Mouse (Mus musculus) heart, embryonic 13.5 days (tissue): ENCODE data around the gene Rpl27. TPM values are rescaled to one million over a fixed set of nuclear protein-coding genes. Genes with fewer than 3 reads are reported as not detected.

Source experiments
- ATAC-seq: fragments of 200-750 bp; cut with Nextera tagmentation; 2 replicates; pipeline ENCODE4 v1.8.0; 2017; ENCODE audit warnings: moderate TSS enrichment; ENCODE audit not compliant: insufficient number of reproducible peaks, low FRiP score, low TSS enrichment; ENCODE audit errors: extremely low read depth
- H3K27ac ChIP-seq: fragments of 300-500 bp; sonication (generic); replicated peaks from 2 replicates; pipeline ENCODE4 v1.5.1; 2015; ENCODE audit warnings: moderate library complexity, mild to moderate bottlenecking, inconsistent platforms
- H3K27me3 ChIP-seq: fragments of 300-500 bp; sonication (generic); replicated peaks from 2 replicates; pipeline ENCODE4 v1.6.1; 2015; ENCODE audit warnings: mild to moderate bottlenecking, inconsistent platforms
- H3K36me3 ChIP-seq: fragments of 300-500 bp; sonication (generic); 2 replicates; pipeline ENCODE4 v1.6.1; 2015; ENCODE audit warnings: mild to moderate bottlenecking, inconsistent platforms
- H3K4me1 ChIP-seq: fragments of 300-500 bp; sonication (generic); 2 replicates; pipeline ENCODE4 v1.6.1; 2015; ENCODE audit warnings: inconsistent platforms
- H3K4me2 ChIP-seq: fragments of 300-500 bp; sonication (generic); 2 replicates; pipeline ENCODE4 v1.6.1; 2015; ENCODE audit warnings: inconsistent platforms, mild to moderate bottlenecking, moderate library complexity
- H3K4me3 ChIP-seq: fragments of 300-500 bp; sonication (generic); 2 replicates; pipeline ENCODE4 v1.5.1; 2015; ENCODE audit warnings: moderate library complexity, mild to moderate bottlenecking, inconsistent platforms
- H3K9ac ChIP-seq: fragments of 300-500 bp; sonication (generic); 2 replicates; pipeline ENCODE4 v1.6.1; 2015; ENCODE audit warnings: inconsistent platforms, mild to moderate bottlenecking, moderate library complexity
- H3K9me3 ChIP-seq: fragments of 300-500 bp; sonication (generic); 2 replicates; pipeline ENCODE4 v1.6.1; 2016; ENCODE audit warnings: inconsistent platforms
- WGBS: fragments of 180-500 bp; shearing (Covaris S2); methylation state at CpG from one replicate; pipeline ENCODE4 v1.1.7; 2015; ENCODE audit warnings: mixed read lengths; 5-methylcytosine and 5-hydroxymethylcytosine counted together
- polyA plus RNA-seq: library from polyadenylated mRNA; unstranded; fragments of >200 nt; fragmentation: Nextera tagmentation; extraction: Ambion mirVana; gene quantifications from 2 replicates; pipeline ENCODE4 v1.2.1, GENCODE M21; 2015

Rpl27 gene
- 222 and 239 TPM in 2 replicates for polyA plus RNA-seq

- Histone ChIP-seq H3K9ac (peak within 1 kb of the TSS; percentile 97), H3K4me1 (peaks cover 21% of the 10 kb centered on the region), H3K4me2 (peak within 1 kb of the TSS; percentile 86), H3K9me3 (no peaks in the 10 kb centered on the region), H3K4me3 (peak within 1 kb of the TSS; percentile 91), H3K36me3 (peaks cover 33% of the 10 kb centered on the region), H3K27me3 (no peaks in the 10 kb centered on the region), H3K27ac (peak within 1 kb of the TSS; percentile 91)
- peak; percentile 99 for ATAC-seq
- WGBS = under 1% methylated on average over 42 of the region's 42 CpGs
Observed at GRCm38 (mm10) chr11:101442127-101442693, at the start of gene Rpl27. Gene Rpl27 (plus strand): TSS chr11:101442298.

- no peaks in the 10 kb centered on the region for H3K4me1 ChIP-seq
- no peak for ATAC-seq
- WGBS = 8% methylated on average over 8 of the region's 8 CpGs
- no peaks in the 10 kb centered on the region for H3K9me3 ChIP-seq
- no peaks in the 10 kb centered on the region for H3K36me3 ChIP-seq
- H3K27me3 ChIP-seq = no peaks in the 10 kb centered on the region
- H3K4me3 ChIP-seq = no peak overlapping the region
- no peak overlapping the region for H3K9ac ChIP-seq
- no peak overlapping the region for H3K4me2 ChIP-seq
- no peak overlapping the region for H3K27ac ChIP-seq
Observed at GRCm38 (mm10) chr11:101395110-101395509, 47.0 kb upstream of the Rpl27 start.

DNA sequence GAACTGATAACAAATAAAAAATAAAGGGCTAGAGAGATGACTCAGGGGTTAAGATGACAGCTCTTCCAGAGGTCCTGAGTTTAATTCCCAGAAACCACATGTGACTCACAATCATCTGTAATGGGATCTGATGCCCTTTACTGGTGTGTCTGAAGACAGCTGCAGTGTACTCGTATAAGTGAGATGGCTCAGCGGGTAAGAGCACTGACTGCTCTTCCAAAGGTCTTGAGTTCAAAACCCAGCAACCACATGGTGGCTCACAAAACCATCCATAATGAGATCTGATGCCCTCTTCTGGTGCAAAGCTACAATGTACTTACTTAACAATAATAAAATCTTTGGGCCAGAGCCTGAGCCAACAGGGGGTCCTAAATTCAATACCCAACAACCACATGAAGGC is 26.8 kb upstream of the Rpl27 start:
- Histone ChIP-seq H3K27me3 (no peaks in the 10 kb centered on the region), H3K36me3 (peaks cover 55% of the 10 kb centered on the region), H3K9ac (no peak overlapping the region), H3K4me1 (peaks cover 13% of the 10 kb centered on the region), H3K4me2 (no peak overlapping the region), H3K4me3 (no peak overlapping the region), H3K9me3 (no peaks in the 10 kb centered on the region), H3K27ac (no peak overlapping the region)
- no peak for ATAC-seq
- WGBS = 86% methylated on average over 2 of the region's 2 CpGs

DNA sequence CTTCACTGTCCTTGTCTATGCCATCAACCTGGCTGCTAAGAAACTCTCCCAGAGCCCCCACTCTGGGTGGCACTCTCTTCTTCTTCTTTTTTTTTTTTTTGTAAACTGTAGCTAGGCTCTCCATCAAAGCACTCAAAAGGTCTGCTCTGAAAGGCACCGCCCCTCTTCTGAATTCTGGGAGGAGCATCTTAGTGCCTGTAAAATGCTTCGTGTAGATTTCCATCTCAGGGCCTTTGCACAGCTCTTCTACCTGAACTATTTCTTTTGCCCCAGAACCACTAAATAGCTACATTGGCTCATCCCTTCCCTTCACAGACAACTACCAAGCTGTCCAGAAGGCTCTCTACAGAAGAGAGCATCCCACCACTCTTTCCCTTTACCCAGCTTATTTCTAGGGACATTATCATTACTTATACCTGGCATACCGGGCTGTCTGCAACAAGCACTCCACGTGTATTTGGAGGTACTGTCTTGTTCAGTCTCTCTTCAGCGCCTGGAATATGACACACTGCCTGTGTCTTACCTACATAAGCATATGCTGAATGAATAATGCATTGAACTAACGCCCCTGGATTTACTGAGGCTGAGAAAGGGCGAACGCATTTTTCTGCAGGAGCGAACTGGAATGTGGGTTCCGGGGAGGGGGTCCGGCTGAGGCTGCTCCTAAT is 25.5 kb upstream of the Rpl27 start:
- 3% methylated on average over 11 of the region's 11 CpGs for WGBS
- peak overlapping the region; percentile 73 for H3K27ac ChIP-seq
- no peaks in the 10 kb centered on the region for H3K27me3 ChIP-seq
- ATAC-seq = peak; percentile 29
- peaks cover 55% of the 10 kb centered on the region for H3K36me3 ChIP-seq
- H3K4me3 ChIP-seq = peak overlapping the region; percentile 90
- H3K9me3 ChIP-seq = no peaks in the 10 kb centered on the region
- H3K4me2 ChIP-seq = peak overlapping the region; percentile 93
- peak overlapping the region; percentile 91 for H3K9ac ChIP-seq
- H3K4me1 ChIP-seq = peaks cover 13% of the 10 kb centered on the region

DNA sequence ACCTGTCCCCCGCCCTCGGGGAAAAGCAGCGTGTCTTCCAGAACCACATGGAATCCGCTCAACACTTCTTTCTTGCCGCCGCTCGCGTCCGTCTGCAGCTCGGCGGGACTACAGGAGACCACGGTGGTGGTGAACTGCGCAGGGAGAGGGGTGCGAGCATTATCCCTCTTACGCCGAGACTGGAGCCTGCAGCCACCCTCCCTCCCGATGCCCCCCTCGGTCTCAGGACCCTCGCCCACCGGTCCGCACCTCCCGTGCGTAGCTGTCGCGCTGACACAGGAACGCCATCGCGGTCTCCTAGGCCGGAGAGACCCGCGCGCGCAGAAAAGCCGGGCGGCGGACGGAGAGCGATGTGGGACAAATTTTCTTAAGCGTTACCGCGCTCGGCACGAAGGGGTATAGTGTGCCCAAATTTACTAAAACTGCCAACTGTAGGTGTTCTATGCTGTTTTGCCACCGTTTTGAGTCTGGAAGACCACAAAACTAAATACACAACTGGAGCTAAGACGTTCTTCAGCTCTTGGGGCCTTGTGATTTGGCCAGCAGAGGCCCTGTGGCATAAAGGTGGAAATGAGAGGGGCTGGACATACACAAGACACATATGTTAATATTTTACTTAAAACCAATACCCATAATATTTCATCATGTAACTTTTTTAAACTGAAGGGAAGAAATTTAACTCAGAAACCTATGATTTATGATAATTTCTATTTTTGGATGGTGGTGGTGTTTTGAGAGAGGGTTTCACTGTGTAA is 24.8 kb upstream of the Rpl27 start, which contains the start of gene Aarsd1:
Aarsd1 (minus strand) TSS at position 515 of the 755 bp plus-strand sequence.
- Histone ChIP-seq H3K27ac (peak within 1 kb of the TSS; percentile 73), H3K4me1 (peaks cover 18% of the 10 kb centered on the region), H3K9ac (peak within 1 kb of the TSS; percentile 91), H3K4me3 (peak within 1 kb of the TSS; percentile 90), H3K9me3 (no peaks in the 10 kb centered on the region), H3K36me3 (peaks cover 52% of the 10 kb centered on the region), H3K27me3 (no peaks in the 10 kb centered on the region), H3K4me2 (peak within 1 kb of the TSS; percentile 93)
- under 1% methylated on average over 45 of the region's 45 CpGs for whole genome bisulfite sequencing
- ATAC-seq = peak; percentile 44; the same call in 1 of the 2 replicates

DNA sequence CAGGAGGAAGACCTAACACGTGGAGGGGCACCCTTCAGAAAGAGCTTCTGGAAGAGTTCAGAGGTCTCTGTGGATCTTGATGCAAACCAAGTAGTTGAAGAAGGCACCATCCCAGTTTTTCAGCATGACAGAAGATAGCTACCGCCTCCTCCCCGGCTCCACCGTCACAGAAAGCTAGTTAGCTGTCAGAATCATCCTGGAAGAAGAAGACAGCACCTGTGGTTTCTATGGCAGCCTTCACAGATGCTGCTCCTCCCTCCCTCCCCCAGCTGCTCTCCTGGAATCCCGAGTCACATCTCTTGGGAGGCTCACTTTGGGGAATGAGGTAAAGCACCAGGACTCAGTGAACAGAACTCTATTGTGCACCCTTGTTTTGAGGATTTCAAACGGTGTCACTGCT is 23.1 kb upstream of the Rpl27 start:
- H3K9ac ChIP-seq = no peak overlapping the region
- no peak overlapping the region for H3K4me2 ChIP-seq
- ATAC-seq = no peak
- peaks cover 38% of the 10 kb centered on the region for H3K36me3 ChIP-seq
- no peak overlapping the region for H3K4me3 ChIP-seq
- no peak overlapping the region for H3K27ac ChIP-seq
- 45% methylated on average over 6 of the region's 6 CpGs for WGBS
- H3K4me1 ChIP-seq = peaks cover 31% of the 10 kb centered on the region
- H3K27me3 ChIP-seq = no peaks in the 10 kb centered on the region
- H3K9me3 ChIP-seq = no peaks in the 10 kb centered on the region

DNA sequence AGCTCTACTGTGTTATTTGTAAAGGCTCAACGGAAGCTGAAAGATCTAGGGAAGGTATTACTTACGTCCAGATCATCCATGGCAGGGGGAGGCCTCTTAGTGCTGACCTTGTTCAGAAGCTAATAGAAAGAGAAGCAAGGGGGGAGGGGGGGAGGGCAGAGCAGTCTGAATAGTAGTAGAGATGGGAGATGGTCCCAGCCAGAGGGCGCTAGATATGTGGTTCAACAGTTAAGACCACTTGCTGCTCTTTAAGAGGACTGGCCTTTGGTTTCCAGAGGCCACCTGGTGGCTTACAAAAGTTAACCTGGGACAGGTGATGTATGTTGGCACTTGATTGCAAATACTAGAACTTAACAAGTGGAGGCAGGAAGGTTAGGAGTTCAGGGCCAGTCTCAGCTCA is 22.5 kb upstream of the Rpl27 start:
- H3K9me3 ChIP-seq = no peaks in the 10 kb centered on the region
- no peaks in the 10 kb centered on the region for H3K27me3 ChIP-seq
- no peak overlapping the region for H3K4me3 ChIP-seq
- H3K9ac ChIP-seq = no peak overlapping the region
- WGBS = 22% methylated on average over 3 of the region's 3 CpGs
- peaks cover 31% of the 10 kb centered on the region for H3K4me1 ChIP-seq
- ATAC-seq = no peak
- no peak overlapping the region for H3K27ac ChIP-seq
- peaks cover 36% of the 10 kb centered on the region for H3K36me3 ChIP-seq
- H3K4me2 ChIP-seq = no peak overlapping the region

DNA sequence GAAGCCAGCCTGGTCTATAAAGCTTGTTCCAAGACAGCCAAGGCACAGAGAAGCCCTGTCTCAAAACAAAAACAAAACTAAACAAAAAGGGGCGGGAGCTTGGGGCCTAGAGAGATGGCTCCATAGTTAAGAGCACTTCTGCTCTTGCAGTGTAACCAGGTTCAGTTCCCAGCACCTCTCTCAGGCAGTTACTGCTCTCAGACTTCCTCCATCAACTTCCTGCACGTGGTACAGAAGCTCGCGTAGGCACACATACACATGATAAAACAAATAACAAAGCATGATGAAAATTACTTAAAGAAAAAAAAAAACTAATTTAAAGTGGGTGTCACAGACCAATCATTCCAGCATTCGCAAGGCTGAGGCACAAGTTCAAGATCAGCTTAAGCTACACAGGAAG is 21.9 kb upstream of the Rpl27 start:
- Histone ChIP-seq H3K4me1 (peaks cover 31% of the 10 kb centered on the region), H3K9ac (no peak overlapping the region), H3K4me2 (no peak overlapping the region), H3K27me3 (no peaks in the 10 kb centered on the region), H3K27ac (no peak overlapping the region), H3K36me3 (peaks cover 36% of the 10 kb centered on the region), H3K4me3 (no peak overlapping the region), H3K9me3 (no peaks in the 10 kb centered on the region)
- no peak for ATAC-seq
- WGBS = 83% methylated on average over 5 of the region's 5 CpGs

- ATAC-seq = peak; percentile 44
- peaks cover 37% of the 10 kb centered on the region for H3K4me1 ChIP-seq
- WGBS = 2% methylated on average over 23 of the region's 23 CpGs
Observed at GRCm38 (mm10) chr11:101424105-101424851, 17.8 kb upstream of the Rpl27 start, which contains the start of gene Gm27029. Gene Gm27029 (minus strand): TSS chr11:101424796.

GRCm38 (mm10) chr11:101424925-101425813 is 16.9 kb upstream of the Rpl27 start, which contains the start of the genes Rundc1 and Ptges3l:
Gene Rundc1 (plus strand): TSS chr11:101425085.
Gene Ptges3l (minus strand): TSS chr11:101425333.
- H3K27ac ChIP-seq = peak within 1 kb of the TSS; percentile 99
- under 1% methylated on average over 81 of the region's 81 CpGs for WGBS
- no peaks in the 10 kb centered on the region for H3K9me3 ChIP-seq
- peaks cover 29% of the 10 kb centered on the region for H3K36me3 ChIP-seq
- peak within 1 kb of the TSS; percentile 85 for H3K4me2 ChIP-seq
- H3K27me3 ChIP-seq = no peaks in the 10 kb centered on the region
- H3K4me1 ChIP-seq = peaks cover 37% of the 10 kb centered on the region
- peak within 1 kb of the TSS; percentile 91 for H3K9ac ChIP-seq
- H3K4me3 ChIP-seq = peak within 1 kb of the TSS; percentile 94
- peak; percentile 82 for ATAC-seq

More at GRCm38 (mm10) chr11:101424105-101424851, 17.8 kb upstream of the Rpl27 start, which contains the start of gene Gm27029:
- H3K36me3 ChIP-seq = peaks cover 29% of the 10 kb centered on the region
- peak within 1 kb of the TSS; percentile 85 for H3K4me2 ChIP-seq
- peak within 1 kb of the TSS; percentile 99 for H3K27ac ChIP-seq
- H3K9ac ChIP-seq = peak within 1 kb of the TSS; percentile 91
- H3K4me3 ChIP-seq = peak within 1 kb of the TSS; percentile 94
- H3K9me3 ChIP-seq = no peaks in the 10 kb centered on the region
- H3K27me3 ChIP-seq = no peaks in the 10 kb centered on the region
